Mouse (Mus musculus): Measurements from ENCODE around the gene Ppard.

Ppard gene

GRCm38 (mm10) chr17:28232475-28233060 is at the start of gene Ppard:
TSS of gene Ppard (plus strand) at chr17:28232700.
- DNase-seq (ENCODE audit: low read depth, low spot score) = peak; percentile 98

- no peak for DNase-seq (ENCODE audit: low read depth, low spot score)
These were observed 47.4 kb upstream of the Ppard start for GRCm38 (mm10) chr17:28184971-28185638.

- DNase-seq (ENCODE audit: low read depth, low spot score) = no peak
These were observed 44.2 kb upstream of the Ppard start for GRCm38 (mm10) chr17:28188313-28188712.

DNA sequence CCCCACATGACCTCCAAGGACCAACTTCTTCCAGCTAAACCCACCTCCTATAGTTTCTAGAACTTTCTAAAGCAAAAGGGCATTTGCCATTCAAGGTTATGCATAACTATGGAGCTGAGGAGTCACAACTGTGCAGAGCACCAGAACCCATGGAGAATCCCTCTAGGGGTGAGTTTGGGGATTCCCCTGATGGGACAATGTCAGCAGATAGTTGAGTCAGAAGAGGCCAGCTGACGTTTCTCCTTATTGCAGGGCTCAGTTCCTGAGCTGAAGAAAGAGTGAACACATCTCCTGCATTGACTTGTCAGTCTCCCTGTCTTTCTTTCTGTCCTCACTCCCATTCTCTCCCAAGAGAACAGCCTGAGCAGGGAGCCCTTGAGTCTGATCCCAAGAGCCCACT is 39.7 kb upstream of the Ppard start:
- DNase-seq (ENCODE audit: low read depth, low spot score) = no peak

DNA sequence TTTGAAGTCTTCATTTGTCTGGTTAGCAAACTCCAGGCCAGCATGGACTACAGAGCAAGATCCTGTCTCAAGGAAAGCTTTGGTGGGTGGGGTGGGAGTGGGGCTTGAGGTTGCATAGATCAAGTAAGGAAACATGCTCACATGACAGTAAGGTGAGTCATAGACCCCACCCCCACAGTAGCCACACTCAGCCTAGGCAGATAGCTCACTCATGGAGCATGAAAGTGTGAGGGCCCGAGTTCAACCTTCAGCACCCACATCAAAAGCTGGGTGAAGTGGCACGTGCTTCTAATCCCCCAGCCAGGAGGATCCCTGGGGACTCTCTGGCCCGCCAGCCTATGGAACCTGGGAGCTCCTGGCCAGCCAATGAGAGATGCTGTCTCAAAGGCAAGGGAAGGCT is 38.9 kb upstream of the Ppard start:
- DNase-seq (ENCODE audit: low read depth, low spot score) = no peak

DNA sequence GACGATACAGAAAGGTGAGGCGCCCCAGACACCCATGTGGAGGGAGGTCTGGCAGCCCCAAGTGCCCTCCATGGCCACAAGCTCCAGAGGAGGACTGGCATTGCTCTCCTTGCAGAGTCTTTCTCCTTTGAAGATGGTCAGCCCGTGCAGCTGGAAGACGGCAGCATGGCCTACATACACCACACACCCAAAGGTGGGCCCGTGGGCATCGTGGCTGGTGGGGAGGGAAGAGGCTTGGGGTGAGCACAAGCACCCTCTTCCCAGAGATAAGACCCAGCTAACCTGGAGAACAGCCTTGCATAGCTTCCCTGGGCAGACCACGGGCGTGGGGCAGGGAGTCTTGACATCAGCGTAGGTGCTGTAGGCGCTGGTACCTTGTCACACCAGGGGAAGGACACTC is 37.5 kb upstream of the Ppard start:
- no peak for DNase-seq (ENCODE audit: low read depth, low spot score)

GRCm38 (mm10) chr17:28197646-28198045 is 34.9 kb upstream of the Ppard start:
- DNase-seq (ENCODE audit: low read depth, low spot score) = no peak

GRCm38 (mm10) chr17:28201982-28202381 is 30.5 kb upstream of the Ppard start:
- no peak for DNase-seq (ENCODE audit: low read depth, low spot score)

DNA sequence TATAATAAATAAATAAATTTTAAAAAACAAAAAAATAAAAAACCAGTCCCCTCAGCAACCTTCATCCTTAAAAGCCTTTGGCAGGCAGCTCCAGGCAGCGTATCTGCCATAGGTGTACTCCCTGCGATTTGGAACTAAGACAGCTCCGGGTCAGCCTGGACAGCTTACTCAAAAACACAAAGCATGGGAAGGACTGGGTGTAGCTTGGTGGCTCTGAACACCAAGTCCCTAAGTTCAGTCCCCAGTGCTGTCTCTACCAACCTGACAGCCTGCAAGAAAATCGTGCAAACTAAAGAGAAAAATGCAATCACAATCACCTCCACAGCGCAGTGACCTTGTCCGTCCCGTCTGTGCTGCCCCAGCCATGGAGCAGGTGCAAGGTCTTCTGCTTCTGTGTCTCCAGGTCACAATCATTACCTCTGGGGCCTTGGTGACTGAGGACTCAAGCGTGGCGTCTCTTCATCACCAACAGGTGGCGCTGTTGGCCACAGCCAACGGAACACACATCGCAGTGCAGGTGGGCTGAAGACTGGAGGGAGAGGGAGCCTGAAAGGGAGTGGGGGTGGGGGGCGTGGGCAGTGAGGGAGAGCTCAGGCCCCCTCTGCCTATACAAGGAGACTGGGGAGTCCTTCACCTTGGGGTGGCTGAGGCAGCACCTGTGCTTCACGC is 28.3 kb upstream of the Ppard start:
- DNase-seq (ENCODE audit: low read depth, low spot score) = peak; percentile 89

DNA sequence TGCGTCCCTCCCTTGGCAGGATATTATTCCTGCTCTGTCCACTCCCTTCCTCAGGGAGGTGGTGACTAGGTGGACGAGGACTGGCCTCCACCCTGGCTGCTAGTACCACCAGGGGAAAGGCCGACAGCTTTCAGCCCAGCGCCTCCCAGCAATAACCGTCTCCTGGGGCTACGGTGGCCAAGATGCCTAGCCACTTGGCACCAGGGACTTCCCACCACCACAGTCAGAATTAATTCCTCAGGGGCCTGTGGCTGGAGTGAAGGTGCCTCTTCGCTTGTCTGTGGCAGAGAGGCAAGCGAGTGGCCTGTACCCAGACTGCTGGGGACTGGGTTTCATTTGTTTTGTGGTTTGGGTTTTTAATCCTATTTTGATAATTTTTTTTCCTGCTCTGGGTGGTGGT is 27.1 kb upstream of the Ppard start:
- DNase-seq (ENCODE audit: low read depth, low spot score) = no peak

- no peak for DNase-seq (ENCODE audit: low read depth, low spot score)
These were observed 25.4 kb upstream of the Ppard start for GRCm38 (mm10) chr17:28207092-28207491.

- peak; percentile 89 for DNase-seq (ENCODE audit: low read depth, low spot score)
These were observed 24.7 kb upstream of the Ppard start, which contains the start of gene Def6 for GRCm38 (mm10) chr17:28207591-28208313. TSS of gene Def6 (plus strand) at chr17:28207778.

GRCm38 (mm10) chr17:28208314-28208612 is 24.2 kb upstream of the Ppard start:
- no peak for DNase-seq (ENCODE audit: low read depth, low spot score)

GRCm38 (mm10) chr17:28209457-28210110 is 22.9 kb upstream of the Ppard start:
- no peak for DNase-seq (ENCODE audit: low read depth, low spot score)

DNA sequence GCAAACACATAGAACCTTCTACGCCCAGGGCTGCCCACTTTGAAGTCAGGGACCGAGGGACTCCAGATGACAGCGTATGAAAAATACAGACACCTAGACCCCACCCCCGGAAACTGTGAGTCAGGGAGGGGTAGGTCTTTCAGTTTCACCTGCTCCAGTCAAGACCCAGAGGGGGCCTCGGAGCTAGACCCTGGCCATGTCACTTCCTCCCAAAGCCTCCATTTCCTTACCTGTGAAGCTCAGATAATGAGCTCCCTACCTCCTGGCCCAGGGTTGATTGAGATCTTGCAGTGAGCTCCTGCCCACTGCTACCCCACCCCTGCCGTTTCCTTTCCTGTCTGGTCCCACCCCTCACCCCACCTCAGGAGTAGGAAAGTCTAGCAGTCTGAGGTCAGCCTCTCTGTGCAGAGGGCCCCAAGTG is 20.6 kb upstream of the Ppard start:
- no peak for DNase-seq (ENCODE audit: low read depth, low spot score)

- peak; percentile 61 for DNase-seq (ENCODE audit: low read depth, low spot score)
These were observed 20.1 kb upstream of the Ppard start for GRCm38 (mm10) chr17:28212391-28212790.

DNA sequence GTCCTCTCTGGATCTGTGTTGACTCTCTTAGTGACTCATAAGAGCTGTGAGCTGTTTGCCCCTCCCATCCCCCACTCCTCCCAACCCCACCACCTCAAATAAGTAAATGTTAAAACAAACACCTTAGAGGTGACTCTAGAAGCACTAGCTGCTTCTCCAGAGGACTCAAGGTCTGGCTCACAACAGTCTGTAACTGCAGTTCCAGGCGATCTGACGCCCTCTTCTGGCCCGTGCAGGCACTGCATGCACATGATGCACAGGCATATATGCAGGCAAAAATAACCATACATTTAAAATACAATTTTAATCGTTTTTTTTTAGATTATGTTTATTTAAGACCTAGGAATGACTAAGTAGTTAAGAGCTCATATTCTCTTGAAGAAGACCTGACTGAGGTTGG is 19.3 kb upstream of the Ppard start:
- peak; percentile 80 for DNase-seq (ENCODE audit: low read depth, low spot score)

GRCm38 (mm10) chr17:28216791-28217190 is 15.7 kb upstream of the Ppard start:
- DNase-seq (ENCODE audit: low read depth, low spot score) = no peak

GRCm38 (mm10) chr17:28217721-28218649 is 14.5 kb upstream of the Ppard start:
- peak; percentile 86 for DNase-seq (ENCODE audit: low read depth, low spot score)

GRCm38 (mm10) chr17:28222463-28222862 is 10.0 kb upstream of the Ppard start:
- DNase-seq (ENCODE audit: low read depth, low spot score) = peak; percentile 86

All from ZHBTc4 (cell line).